Mouse (Mus musculus) liver, postnatal 0 days (tissue): ENCODE results near the gene Selenot. TPM values are rescaled to one million over a fixed set of nuclear protein-coding genes. Genes with fewer than 3 reads are reported as not detected.

Experiments
- ATAC-seq: fragments of 200-750 bp; cut with Nextera tagmentation; 2 replicates; pipeline ENCODE4 v1.8.0; 2017; ENCODE audit warnings: mild to moderate bottlenecking, moderate library complexity
- DNase-seq: peaks from one replicate; pipeline ENCODE4 v3.0.0-alpha.2; 2016
- H3K27ac ChIP-seq: fragments of 300-500 bp; sonication (generic); 2 replicates; pipeline ENCODE4 v1.5.1; 2014; ENCODE audit warnings: antibody characterized with exemption, moderate library complexity, mild to moderate bottlenecking, low read depth
- H3K27me3 ChIP-seq: fragments of 300-500 bp; sonication (generic); 2 replicates; pipeline ENCODE4 v1.6.1; 2014; ENCODE audit warnings: low read length, control low read depth, mixed read lengths; ENCODE audit not compliant: insufficient read depth
- H3K36me3 ChIP-seq: fragments of 300-500 bp; sonication (generic); replicated peaks from 2 replicates; pipeline ENCODE4 v1.6.1; 2014; ENCODE audit warnings: mild to moderate bottlenecking, control low read depth, low read length, moderate library complexity, mixed read lengths; ENCODE audit not compliant: insufficient read depth
- H3K4me1 ChIP-seq: fragments of 300-500 bp; sonication (generic); 2 replicates; pipeline ENCODE4 v1.6.1; 2014; ENCODE audit warnings: antibody characterized with exemption, mild to moderate bottlenecking, control low read depth; ENCODE audit not compliant: insufficient read depth
- H3K4me2 ChIP-seq: fragments of 300-500 bp; sonication (generic); 2 replicates; pipeline ENCODE4 v1.6.1; 2014; ENCODE audit warnings: low read depth, mild to moderate bottlenecking, low read length, moderate library complexity, mixed read lengths
- H3K4me3 ChIP-seq: fragments of 300-500 bp; sonication (generic); 2 replicates; pipeline ENCODE4 v1.5.1; 2014; ENCODE audit warnings: low read depth, low read length
- H3K9ac ChIP-seq: fragments of 300-500 bp; sonication (generic); replicated peaks from 2 replicates; pipeline ENCODE4 v1.6.1; 2014; ENCODE audit warnings: mild to moderate bottlenecking, moderate library complexity
- H3K9me3 ChIP-seq: fragments of 300-500 bp; sonication (generic); 2 replicates; pipeline ENCODE4 v1.6.1; 2016; ENCODE audit warnings: mild to moderate bottlenecking, control low read depth, low read length, mixed read lengths
- CTCF ChIP-seq: sonication (generic); IDR thresholded peaks from 2 replicates; pipeline ENCODE4 v1.5.1; 2016; ENCODE audit warnings: antibody characterized with exemption, low read depth
- EP300 ChIP-seq: IDR thresholded peaks from 2 replicates; pipeline ENCODE4 v1.6.1; 2016; ENCODE audit warnings: antibody characterized with exemption, low read depth, mild to moderate bottlenecking
- WGBS: fragments of 180-500 bp; shearing (Covaris S2); extraction: QIAGEN DNeasy Blood & Tissue Kit; methylation state at CpG from one replicate; pipeline ENCODE4 v1.1.7; 2014; ENCODE audit not compliant: insufficient replicate concordance; 5-methylcytosine and 5-hydroxymethylcytosine counted together
- polyA plus RNA-seq: library from polyadenylated mRNA; unstranded; fragments of >200 nt; fragmentation: Nextera tagmentation; extraction: Ambion mirVana; gene quantifications from 2 replicates; pipeline ENCODE4 v1.2.1, GENCODE M21; 2015

Gene Selenot
- polyA plus RNA-seq, 1 experiment from 2014 or later, result 13.5 TPM

DNA sequence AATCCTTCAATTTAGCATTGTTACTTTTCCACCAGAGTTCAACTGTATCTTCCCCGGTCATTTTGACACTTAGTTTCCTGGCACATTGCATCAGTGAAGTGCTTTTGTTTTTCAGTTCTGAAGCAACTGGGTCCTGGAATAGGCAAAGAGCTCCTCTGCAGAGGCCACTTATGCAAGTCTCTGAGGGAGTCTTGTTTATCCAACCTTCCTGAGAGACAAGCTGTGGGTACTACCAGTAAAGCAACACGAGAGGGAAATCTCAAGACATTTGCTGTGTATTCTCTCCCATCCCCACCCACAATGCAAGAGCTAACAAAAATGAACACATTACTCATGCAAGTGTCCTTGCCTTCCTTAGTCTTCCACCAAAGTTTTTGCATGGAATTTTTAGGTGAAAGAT lies 55.3 kb downstream of the Selenot start:
- Histone ChIP-seq H3K27ac (no peak overlapping the region), H3K4me2 (no peak overlapping the region), H3K36me3 (no peaks in the 10 kb centered on the region), H3K4me3 (no peak overlapping the region), H3K27me3 (no peaks in the 10 kb centered on the region), H3K4me1 (peaks cover 2% of the 10 kb centered on the region), H3K9me3 (no peaks in the 10 kb centered on the region), H3K9ac (no peak overlapping the region)
- WGBS, result 60% methylated on average over 2 of the region's 2 CpGs
- DNase-seq (no peak), ATAC-seq (no peak)
- no peak for TF ChIP-seq CTCF
- no peak for TF ChIP-seq EP300

DNA sequence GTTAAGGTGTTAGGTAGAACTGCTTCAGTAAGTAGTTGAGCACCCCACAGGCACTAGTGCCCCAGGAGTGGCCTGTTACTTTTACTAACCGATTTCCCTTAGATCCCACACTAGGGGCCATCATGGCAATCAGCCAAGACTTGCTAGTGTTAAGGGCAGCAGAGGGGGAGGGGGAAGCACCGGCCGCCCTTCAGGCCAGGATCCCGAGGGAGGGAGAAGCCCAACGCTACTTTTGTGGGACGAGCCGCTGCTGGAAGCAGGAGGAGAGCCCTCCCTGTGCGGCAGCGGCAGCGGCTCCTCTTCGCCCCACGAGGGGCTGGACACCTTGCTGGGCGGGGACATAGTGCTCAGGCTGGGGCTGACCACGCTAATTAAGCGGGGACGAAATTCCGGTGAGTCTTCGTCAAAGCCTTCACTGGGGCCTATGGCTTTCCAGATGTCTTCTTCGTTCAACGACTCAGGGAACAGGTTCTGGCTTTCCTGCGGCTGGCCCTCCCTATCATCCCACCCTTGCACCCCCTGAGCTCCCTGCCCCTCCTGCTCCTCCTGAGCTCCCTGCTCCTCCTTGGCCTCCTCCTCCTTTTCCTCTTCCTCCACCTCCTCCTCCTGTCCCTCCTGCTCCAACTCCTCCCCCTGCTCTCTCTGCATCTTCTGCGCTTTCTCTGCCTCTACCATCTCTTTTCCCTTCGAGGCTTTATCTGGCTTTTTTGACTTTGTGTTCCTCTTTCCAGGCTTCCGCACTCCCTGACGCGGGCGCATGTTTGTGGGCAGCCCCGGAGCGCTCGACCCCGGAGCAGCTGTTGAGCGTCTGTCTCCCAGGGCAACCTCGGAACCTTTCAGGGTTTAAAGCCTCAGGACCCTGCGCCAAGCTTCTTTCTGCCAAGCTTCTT lies 60.2 kb downstream of the Selenot start, which contains the start of gene Erich6:
Erich6 (minus strand) TSS at position 802 of the 890 bp plus-strand sequence.
- DNase-seq, result peak; percentile 28
- H3K36me3 ChIP-seq, result no peaks in the 10 kb centered on the region
- H3K27ac ChIP-seq, result no peak within 1 kb of the TSS
- H3K9ac ChIP-seq, result peak within 1 kb of the TSS; percentile 36; the same call in 1 of the 2 replicates
- peak within 1 kb of the TSS; percentile 38 for H3K4me3 ChIP-seq
- no peaks in the 10 kb centered on the region for H3K9me3 ChIP-seq
- no peaks in the 10 kb centered on the region for H3K27me3 ChIP-seq
- peak within 1 kb of the TSS; percentile 80 for H3K4me2 ChIP-seq
- WGBS, result 2% methylated on average over 34 of the region's 34 CpGs
- ATAC-seq, result no peak
- H3K4me1 ChIP-seq, result peaks cover 6% of the 10 kb centered on the region
- TF ChIP-seq CTCF (no peak), EP300 (no peak)

Other genes starting within 250 kb of the Selenot start
- gene Tsc22d2, start 161.9 kb upstream of the Selenot start, polyA plus RNA-seq, result 5.5 and 6.1 TPM in 2 replicates
- 20.1 and 20.6 TPM in 2 replicates for gene Eif2a, start 50.8 kb upstream of the Selenot start, polyA plus RNA-seq
- gene Serp1, start 50.7 kb upstream of the Selenot start, polyA plus RNA-seq, result 115 and 118 TPM in 2 replicates
- gene Erich6, start 60.6 kb downstream of the Selenot start, polyA plus RNA-seq, result not detected in 2 replicates
- 7.1 and 8.6 TPM in 2 replicates for gene Siah2, start 115.8 kb downstream of the Selenot start, polyA plus RNA-seq
- gene Mindy4b-ps, start 245.7 kb downstream of the Selenot start, polyA plus RNA-seq, result not detected in 2 replicates